Mouse (Mus musculus): ENCODE results near the gene Foxn3. TPM values are rescaled to one million over a fixed set of nuclear protein-coding genes. Genes with fewer than 3 reads are reported as not detected.
A peak's percentile ranks its signal among the peaks of the same experiment; 100 is the strongest.

Foxn3 gene
- polyA plus RNA-seq, 1 experiment from 2014 or later, result 86.3 TPM

GRCm38 (mm10) chr12:99332144-99332807 lies 231.1 kb downstream of the Foxn3 start:
- Histone ChIP-seq H3K4me2 (ENCODE audit: low read depth, low read length) (no peak overlapping the region), H3K27me3 (replicated peaks; ENCODE audit: control insufficient read depth, insufficient read depth, low read length) (no peaks in the 10 kb centered on the region), H3K36me3 (ENCODE audit: control insufficient read depth, insufficient read depth, low read length) (no peaks in the 10 kb centered on the region), H3K4me1 (ENCODE audit: control insufficient read depth, insufficient read depth, low read length) (peaks cover 52% of the 10 kb centered on the region), H3K9ac (ENCODE audit: low read depth, low read length) (no peak overlapping the region), H3K4me3 (ENCODE audit: low read depth, low read length) (no peak overlapping the region), H3K27ac (replicated peaks; ENCODE audit: low read depth, low read length) (no peak overlapping the region), H3K9me3 (ENCODE audit: control insufficient read depth, low read length) (no peaks in the 10 kb centered on the region)
- WGBS, result 62% methylated on average over 16 of the region's 16 CpGs
- ATAC-seq (ENCODE audit: low read depth) (no peak), DNase-seq (ENCODE audit: low spot score) (no peak)

GRCm38 (mm10) chr12:99331341-99331947 lies 231.9 kb downstream of the Foxn3 start:
- DNase-seq (ENCODE audit: low spot score) (no peak), ATAC-seq (ENCODE audit: low read depth) (no peak)
- Histone ChIP-seq H3K9ac (ENCODE audit: low read depth, low read length) (no peak overlapping the region), H3K27ac (replicated peaks; ENCODE audit: low read depth, low read length) (no peak overlapping the region), H3K27me3 (replicated peaks; ENCODE audit: control insufficient read depth, insufficient read depth, low read length) (no peaks in the 10 kb centered on the region), H3K36me3 (ENCODE audit: control insufficient read depth, insufficient read depth, low read length) (no peaks in the 10 kb centered on the region), H3K9me3 (ENCODE audit: control insufficient read depth, low read length) (no peaks in the 10 kb centered on the region), H3K4me3 (ENCODE audit: low read depth, low read length) (no peak overlapping the region), H3K4me2 (ENCODE audit: low read depth, low read length) (no peak overlapping the region), H3K4me1 (ENCODE audit: control insufficient read depth, insufficient read depth, low read length) (peaks cover 44% of the 10 kb centered on the region)
- WGBS, result 31% methylated on average over 7 of the region's 8 CpGs

- Histone ChIP-seq H3K9me3 (ENCODE audit: control insufficient read depth, low read length) (no peaks in the 10 kb centered on the region), H3K27me3 (replicated peaks; ENCODE audit: control insufficient read depth, insufficient read depth, low read length) (no peaks in the 10 kb centered on the region), H3K36me3 (ENCODE audit: control insufficient read depth, insufficient read depth, low read length) (no peaks in the 10 kb centered on the region), H3K27ac (replicated peaks; ENCODE audit: low read depth, low read length) (no peak overlapping the region), H3K4me1 (ENCODE audit: control insufficient read depth, insufficient read depth, low read length) (peaks cover 43% of the 10 kb centered on the region), H3K9ac (ENCODE audit: low read depth, low read length) (no peak overlapping the region), H3K4me2 (ENCODE audit: low read depth, low read length) (no peak overlapping the region), H3K4me3 (ENCODE audit: low read depth, low read length) (no peak overlapping the region)
- 76% methylated on average over 12 of the region's 12 CpGs for WGBS
- ATAC-seq (ENCODE audit: low read depth) (no peak), DNase-seq (ENCODE audit: low spot score) (no peak)
Observed at GRCm38 (mm10) chr12:99330822-99331285, 232.5 kb downstream of the Foxn3 start.

GRCm38 (mm10) chr12:99329301-99330257 lies 233.8 kb downstream of the Foxn3 start:
- H3K27ac ChIP-seq (replicated peaks; ENCODE audit: low read depth, low read length), result peak overlapping the region; percentile 28; the same call in 1 of the 2 replicates
- ATAC-seq (ENCODE audit: low read depth) (peak; percentile 51), DNase-seq (ENCODE audit: low spot score) (peak; percentile 61)
- peak overlapping the region; percentile 37; the same call in 1 of the 2 replicates for H3K9ac ChIP-seq (ENCODE audit: low read depth, low read length)
- no peaks in the 10 kb centered on the region for H3K27me3 ChIP-seq (replicated peaks; ENCODE audit: control insufficient read depth, insufficient read depth, low read length)
- 14% methylated on average over 20 of the region's 20 CpGs for WGBS
- H3K4me2 ChIP-seq (ENCODE audit: low read depth, low read length), result no peak overlapping the region
- H3K9me3 ChIP-seq (ENCODE audit: control insufficient read depth, low read length), result no peaks in the 10 kb centered on the region
- H3K4me3 ChIP-seq (ENCODE audit: low read depth, low read length), result no peak overlapping the region
- H3K36me3 ChIP-seq (ENCODE audit: control insufficient read depth, insufficient read depth, low read length), result no peaks in the 10 kb centered on the region
- peaks cover 34% of the 10 kb centered on the region for H3K4me1 ChIP-seq (ENCODE audit: control insufficient read depth, insufficient read depth, low read length)

GRCm38 (mm10) chr12:99326157-99326556 lies 237.2 kb downstream of the Foxn3 start:
- ATAC-seq (ENCODE audit: low read depth) (no peak), DNase-seq (ENCODE audit: low spot score) (no peak)
- no peak overlapping the region for H3K4me2 ChIP-seq (ENCODE audit: low read depth, low read length)
- no peak overlapping the region for H3K27ac ChIP-seq (replicated peaks; ENCODE audit: low read depth, low read length)
- H3K27me3 ChIP-seq (replicated peaks; ENCODE audit: control insufficient read depth, insufficient read depth, low read length), result no peaks in the 10 kb centered on the region
- 47% methylated on average over 8 of the region's 8 CpGs for WGBS
- H3K36me3 ChIP-seq (ENCODE audit: control insufficient read depth, insufficient read depth, low read length), result no peaks in the 10 kb centered on the region
- H3K4me3 ChIP-seq (ENCODE audit: low read depth, low read length), result no peak overlapping the region
- H3K9ac ChIP-seq (ENCODE audit: low read depth, low read length), result no peak overlapping the region
- no peaks in the 10 kb centered on the region for H3K9me3 ChIP-seq (ENCODE audit: control insufficient read depth, low read length)
- peaks cover 26% of the 10 kb centered on the region for H3K4me1 ChIP-seq (ENCODE audit: control insufficient read depth, insufficient read depth, low read length)

GRCm38 (mm10) chr12:99321633-99322431 lies 241.6 kb downstream of the Foxn3 start:
- WGBS, result 86% methylated on average over 12 of the region's 12 CpGs
- no peak for DNase-seq (ENCODE audit: low spot score)
- H3K9ac ChIP-seq (ENCODE audit: low read depth, low read length), result no peak overlapping the region
- H3K4me1 ChIP-seq (ENCODE audit: control insufficient read depth, insufficient read depth, low read length), result peaks cover 10% of the 10 kb centered on the region
- no peak overlapping the region for H3K4me3 ChIP-seq (ENCODE audit: low read depth, low read length)
- no peak overlapping the region for H3K27ac ChIP-seq (replicated peaks; ENCODE audit: low read depth, low read length)
- no peaks in the 10 kb centered on the region for H3K27me3 ChIP-seq (replicated peaks; ENCODE audit: control insufficient read depth, insufficient read depth, low read length)
- H3K36me3 ChIP-seq (ENCODE audit: control insufficient read depth, insufficient read depth, low read length), result no peaks in the 10 kb centered on the region
- H3K4me2 ChIP-seq (ENCODE audit: low read depth, low read length), result no peak overlapping the region
- ATAC-seq (ENCODE audit: low read depth), result no peak
- no peaks in the 10 kb centered on the region; the same call in 1 of the 2 replicates for H3K9me3 ChIP-seq (ENCODE audit: control insufficient read depth, low read length)

GRCm38 (mm10) chr12:99320966-99321496 lies 242.4 kb downstream of the Foxn3 start:
- H3K9me3 ChIP-seq (ENCODE audit: control insufficient read depth, low read length), result no peaks in the 10 kb centered on the region; the same call in 1 of the 2 replicates
- no peak overlapping the region for H3K27ac ChIP-seq (replicated peaks; ENCODE audit: low read depth, low read length)
- no peaks in the 10 kb centered on the region for H3K27me3 ChIP-seq (replicated peaks; ENCODE audit: control insufficient read depth, insufficient read depth, low read length)
- peaks cover 7% of the 10 kb centered on the region for H3K4me1 ChIP-seq (ENCODE audit: control insufficient read depth, insufficient read depth, low read length)
- 87% methylated on average over 3 of the region's 3 CpGs for WGBS
- H3K36me3 ChIP-seq (ENCODE audit: control insufficient read depth, insufficient read depth, low read length), result no peaks in the 10 kb centered on the region
- H3K9ac ChIP-seq (ENCODE audit: low read depth, low read length), result no peak overlapping the region
- no peak overlapping the region for H3K4me2 ChIP-seq (ENCODE audit: low read depth, low read length)
- no peak overlapping the region for H3K4me3 ChIP-seq (ENCODE audit: low read depth, low read length)
- ATAC-seq (ENCODE audit: low read depth), result no peak
- no peak for DNase-seq (ENCODE audit: low spot score)

Measured in embryonic facial prominence, embryonic 14.5 days (tissue).